Mouse (Mus musculus) small intestine, adult 2 months (tissue): ENCODE measurements around the gene Plppr3.
A peak's percentile ranks its signal among the peaks of the same experiment; 100 is the strongest.

Experiments
- CTCF ChIP-seq: fragments of 200-500 bp; IDR thresholded peaks from 2 replicates; pipeline ENCODE4 v1.5.1; 2012; ENCODE audit warnings: low read depth, mild to moderate bottlenecking, control low read depth, inconsistent platforms, low read length, moderate library complexity, mixed read lengths; ENCODE audit not compliant: insufficient replicate concordance, insufficient read length; ENCODE audit errors: extremely low read depth
- POLR2A ChIP-seq: fragments of 200-500 bp; IDR thresholded peaks from 2 replicates; pipeline ENCODE4 v1.6.1; 2012; ENCODE audit warnings: low read depth, mild to moderate bottlenecking, control low read depth, inconsistent platforms, low read length, moderate library complexity

GRCm38 (mm10) chr10:79853860-79854795, 20.3 kb downstream of the Plppr3 start, which contains the start of gene Ptbp1:
- TF ChIP-seq CTCF (no peak), POLR2A (peak; percentile 95)
